Mouse (Mus musculus) hindbrain, embryonic 11.5 days (tissue): ENCODE measurements around the gene Slx4. TPM values are rescaled to one million over a fixed set of nuclear protein-coding genes. Genes with fewer than 3 reads are reported as not detected.

Experiments
- ATAC-seq: fragments of 200-750 bp; cut with Nextera tagmentation; 2 replicates; pipeline ENCODE4 v1.8.0; 2017; ENCODE audit warnings: mild to moderate bottlenecking, moderate TSS enrichment, moderate library complexity; ENCODE audit not compliant: low FRiP score
- DNase-seq: peaks from one replicate; pipeline ENCODE4 v3.0.0-alpha.2; 2015; ENCODE audit warnings: low spot score
- H3K27ac ChIP-seq: fragments of 300-500 bp; sonication (generic); 2 replicates; pipeline ENCODE4 v1.5.1; 2014; ENCODE audit warnings: mild to moderate bottlenecking, low read depth, low read length
- H3K27me3 ChIP-seq: fragments of 300-500 bp; sonication (generic); 2 replicates; pipeline ENCODE4 v1.6.1; 2014; ENCODE audit warnings: mild to moderate bottlenecking, low read length, moderate library complexity, mixed read lengths; ENCODE audit not compliant: control insufficient read depth, insufficient read depth
- H3K36me3 ChIP-seq: fragments of 300-500 bp; sonication (generic); 2 replicates; pipeline ENCODE4 v1.6.1; 2014; ENCODE audit warnings: mild to moderate bottlenecking, low read length, moderate library complexity, mixed read lengths; ENCODE audit not compliant: control insufficient read depth, insufficient read depth
- H3K4me1 ChIP-seq: fragments of 300-500 bp; sonication (generic); replicated peaks from 2 replicates; pipeline ENCODE4 v1.6.1; 2014; ENCODE audit warnings: low read length, mixed read lengths; ENCODE audit not compliant: control insufficient read depth, insufficient read depth
- H3K4me2 ChIP-seq: fragments of 300-500 bp; sonication (generic); replicated peaks from 2 replicates; pipeline ENCODE4 v1.6.1; 2014; ENCODE audit warnings: mild to moderate bottlenecking, low read depth, low read length
- H3K4me3 ChIP-seq: fragments of 300-500 bp; sonication (generic); 2 replicates; pipeline ENCODE4 v1.5.1; 2014; ENCODE audit warnings: low read depth, low read length
- H3K9ac ChIP-seq: fragments of 300-500 bp; sonication (generic); 2 replicates; pipeline ENCODE4 v1.6.1; 2014; ENCODE audit warnings: low read depth, low read length
- H3K9me3 ChIP-seq: fragments of 300-500 bp; sonication (generic); 2 replicates; pipeline ENCODE4 v1.6.1; 2016; ENCODE audit warnings: low read length; ENCODE audit not compliant: control insufficient read depth
- WGBS: fragments of 180-500 bp; shearing (Covaris S2); extraction: QIAGEN DNeasy Blood & Tissue Kit; methylation state at CpG from one replicate; pipeline ENCODE4 v1.1.7; 2014; 5-methylcytosine and 5-hydroxymethylcytosine counted together
- polyA plus RNA-seq: library from polyadenylated mRNA; unstranded; fragments of >200 nt; fragmentation: Nextera tagmentation; extraction: Ambion mirVana; gene quantifications from 2 replicates; pipeline ENCODE4 v1.2.1, GENCODE M21; 2014

Gene Slx4
- 22.0 and 28.2 TPM in 2 replicates for polyA plus RNA-seq

DNA sequence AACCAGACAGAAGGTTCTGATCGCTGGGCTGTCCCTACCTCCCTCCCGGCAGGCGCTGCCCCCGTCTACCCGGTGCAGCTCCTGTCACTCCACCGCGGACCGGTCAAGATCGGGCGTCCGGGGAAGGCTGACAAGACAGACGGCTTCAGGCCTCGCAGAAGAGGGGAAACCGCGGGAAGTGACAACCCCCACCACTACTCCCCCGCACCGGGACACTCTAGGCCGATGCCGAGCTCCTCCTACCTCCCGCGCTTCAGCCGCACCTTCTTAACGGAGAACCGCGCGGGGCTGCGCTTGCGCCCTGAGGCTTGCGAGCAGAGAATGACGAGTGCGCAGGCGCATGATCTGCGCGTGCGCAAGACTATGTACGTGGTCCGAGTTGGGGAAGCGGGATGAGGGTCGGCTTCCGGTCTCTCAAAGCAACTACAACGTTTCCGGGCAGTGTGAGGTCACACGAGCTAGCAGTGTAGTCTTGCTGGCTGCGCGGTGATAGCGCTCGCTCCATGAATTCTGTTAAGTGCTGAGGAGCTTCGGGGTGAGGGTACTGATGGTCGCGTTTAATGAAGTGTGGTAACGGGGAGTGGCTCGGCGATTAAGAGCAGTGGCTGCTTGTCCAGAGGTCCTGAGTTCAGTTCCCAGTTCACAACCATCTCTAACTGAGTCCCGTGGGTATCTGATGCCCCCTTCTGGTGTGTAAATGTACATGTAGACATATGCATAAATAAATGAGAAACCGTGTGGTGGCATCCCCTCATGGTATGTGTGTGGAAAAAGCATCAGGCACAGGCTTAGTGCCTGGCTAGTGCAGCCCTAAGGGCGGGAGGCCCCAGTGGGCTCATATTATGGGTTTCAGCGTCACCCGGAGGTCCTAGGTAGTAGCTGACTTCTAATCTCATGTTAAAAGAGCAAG lies at the start of gene Slx4:
TSS of gene Slx4 (minus strand) at position 282 of the 910 bp plus-strand sequence.
- peak within 1 kb of the TSS; percentile 72 for H3K4me2 ChIP-seq
- peak within 1 kb of the TSS; percentile 84 for H3K27ac ChIP-seq
- ATAC-seq = peak; percentile 98
- peaks cover 3% of the 10 kb centered on the region; the same call in 1 of the 2 replicates for H3K4me1 ChIP-seq
- peak within 1 kb of the TSS; percentile 86 for H3K4me3 ChIP-seq
- H3K27me3 ChIP-seq = no peaks in the 10 kb centered on the region
- H3K9me3 ChIP-seq = no peaks in the 10 kb centered on the region
- peak within 1 kb of the TSS; percentile 86 for H3K9ac ChIP-seq
- DNase-seq = peak; percentile 99
- WGBS = under 1% methylated on average over 58 of the region's 58 CpGs
- peaks cover 3% of the 10 kb centered on the region; the same call in 1 of the 2 replicates for H3K36me3 ChIP-seq

- Histone ChIP-seq H3K4me2 (no peak overlapping the region), H3K36me3 (peaks cover 10% of the 10 kb centered on the region), H3K27ac (no peak overlapping the region), H3K4me3 (no peak overlapping the region), H3K27me3 (no peaks in the 10 kb centered on the region), H3K9me3 (no peaks in the 10 kb centered on the region), H3K4me1 (no peaks in the 10 kb centered on the region), H3K9ac (no peak overlapping the region)
- ATAC-seq (no peak), DNase-seq (no peak)
- 96% methylated on average over 4 of the region's 4 CpGs for WGBS
Measured at GRCm38 (mm10) chr16:4052601-4053000, 49.0 kb upstream of the Slx4 start.

- H3K36me3 ChIP-seq = peaks cover 3% of the 10 kb centered on the region
Measured at GRCm38 (mm10) chr16:4045524-4045923, 42.0 kb upstream of the Slx4 start.

GRCm38 (mm10) chr16:4044093-4044492 lies 40.5 kb upstream of the Slx4 start:
- no peak overlapping the region for H3K4me3 ChIP-seq
- ATAC-seq (no peak), DNase-seq (no peak)
- H3K9ac ChIP-seq = no peak overlapping the region
- H3K4me1 ChIP-seq = no peaks in the 10 kb centered on the region
- H3K27ac ChIP-seq = no peak overlapping the region
- no peaks in the 10 kb centered on the region for H3K9me3 ChIP-seq
- peaks cover 7% of the 10 kb centered on the region for H3K36me3 ChIP-seq
- 100% methylated on average over 2 of the region's 2 CpGs for WGBS
- H3K4me2 ChIP-seq = no peak overlapping the region
- no peaks in the 10 kb centered on the region for H3K27me3 ChIP-seq

More at GRCm38 (mm10) chr16:4045524-4045923, 42.0 kb upstream of the Slx4 start:
- no peaks in the 10 kb centered on the region for H3K9me3 ChIP-seq
- no peaks in the 10 kb centered on the region for H3K4me1 ChIP-seq
- H3K4me2 ChIP-seq = no peak overlapping the region
- no peak overlapping the region for H3K27ac ChIP-seq
- ATAC-seq = no peak
- WGBS = 84% methylated on average over 4 of the region's 4 CpGs
- no peaks in the 10 kb centered on the region for H3K27me3 ChIP-seq
- H3K4me3 ChIP-seq = no peak overlapping the region
- DNase-seq = no peak
- no peak overlapping the region for H3K9ac ChIP-seq

DNA sequence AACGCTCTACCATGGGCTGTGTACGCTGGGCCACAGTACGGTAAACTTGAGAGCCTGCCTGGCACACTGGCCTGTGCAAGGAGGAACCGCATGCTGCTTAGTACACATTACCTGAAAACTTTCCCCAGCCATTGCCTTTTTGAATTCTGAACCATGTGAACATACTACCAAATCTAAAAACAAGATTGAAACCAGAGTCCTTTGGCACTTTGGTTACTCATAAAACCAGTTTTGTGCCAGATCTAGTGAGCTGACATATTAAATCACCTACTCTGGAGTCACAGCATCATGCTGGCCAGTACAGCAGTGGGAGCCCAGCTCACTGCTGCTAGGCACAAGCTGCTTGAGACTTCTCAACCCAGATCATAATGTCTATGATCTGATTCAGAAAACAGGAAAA lies 38.1 kb upstream of the Slx4 start:
- Histone ChIP-seq H3K9ac (no peak overlapping the region), H3K27me3 (no peaks in the 10 kb centered on the region), H3K4me3 (no peak overlapping the region), H3K36me3 (peaks cover 4% of the 10 kb centered on the region; the same call in 1 of the 2 replicates), H3K4me1 (no peaks in the 10 kb centered on the region), H3K4me2 (no peak overlapping the region), H3K9me3 (no peaks in the 10 kb centered on the region), H3K27ac (no peak overlapping the region)
- ATAC-seq (no peak), DNase-seq (no peak)
- 98% methylated on average over 4 of the region's 4 CpGs for WGBS

DNA sequence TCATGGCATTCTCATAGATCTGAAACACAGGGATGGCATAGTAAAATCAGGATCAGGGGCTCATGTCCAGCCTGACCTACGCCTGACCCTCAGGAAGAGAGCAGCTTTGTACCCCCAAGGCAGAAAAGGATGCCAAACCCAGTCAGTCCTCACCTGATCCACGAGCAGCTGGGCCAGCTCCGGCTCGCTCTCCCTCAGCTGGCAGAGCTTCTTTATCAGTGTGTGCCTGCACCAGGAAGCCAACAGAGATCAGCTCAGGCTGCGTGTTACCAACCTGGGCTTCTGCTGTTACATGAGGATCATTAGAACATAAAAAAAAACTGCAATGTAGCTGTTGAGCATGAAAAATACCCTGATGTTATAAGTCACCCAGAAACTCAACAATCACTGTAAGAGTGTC lies 36.6 kb upstream of the Slx4 start:
- H3K4me3 ChIP-seq = no peak overlapping the region
- peaks cover 4% of the 10 kb centered on the region; the same call in 1 of the 2 replicates for H3K36me3 ChIP-seq
- no peak for ATAC-seq
- no peaks in the 10 kb centered on the region for H3K4me1 ChIP-seq
- H3K27ac ChIP-seq = no peak overlapping the region
- no peak overlapping the region for H3K9ac ChIP-seq
- H3K27me3 ChIP-seq = no peaks in the 10 kb centered on the region
- no peaks in the 10 kb centered on the region for H3K9me3 ChIP-seq
- no peak overlapping the region for H3K4me2 ChIP-seq
- WGBS = 92% methylated on average over 5 of the region's 5 CpGs
- DNase-seq = no peak

GRCm38 (mm10) chr16:4037690-4038089 lies 34.1 kb upstream of the Slx4 start:
- no peak overlapping the region for H3K4me3 ChIP-seq
- H3K9ac ChIP-seq = no peak overlapping the region
- DNase-seq (no peak), ATAC-seq (no peak)
- no peak overlapping the region for H3K4me2 ChIP-seq
- H3K4me1 ChIP-seq = no peaks in the 10 kb centered on the region
- H3K27ac ChIP-seq = no peak overlapping the region
- peaks cover 4% of the 10 kb centered on the region; the same call in 1 of the 2 replicates for H3K36me3 ChIP-seq
- no peaks in the 10 kb centered on the region for H3K27me3 ChIP-seq
- H3K9me3 ChIP-seq = no peaks in the 10 kb centered on the region
- WGBS = 97% methylated on average over 7 of the region's 7 CpGs

DNA sequence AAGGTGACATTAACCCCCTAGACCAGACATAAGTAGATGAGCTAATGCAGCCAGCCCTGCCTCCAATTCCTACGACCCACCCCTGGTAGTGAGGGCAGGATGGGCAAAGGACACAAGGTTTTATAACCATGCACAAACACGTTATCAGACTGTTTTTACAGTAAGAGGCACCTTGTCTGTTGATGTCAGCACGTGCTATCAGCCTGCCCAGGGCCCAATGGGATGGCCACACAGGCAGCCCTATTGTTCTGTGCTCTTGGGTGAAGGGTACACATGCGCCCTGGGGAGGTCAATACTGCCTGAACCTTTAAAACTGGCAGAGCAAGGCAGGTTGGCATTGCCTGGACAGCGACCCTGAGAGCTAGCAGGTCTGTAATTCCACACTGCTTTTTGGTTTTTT lies 33.2 kb upstream of the Slx4 start, which contains the start of gene Dnase1:
TSS of gene Dnase1 (plus strand) at position 136 of the 400 bp plus-strand sequence.
- Histone ChIP-seq H3K9me3 (no peaks in the 10 kb centered on the region), H3K36me3 (peaks cover 4% of the 10 kb centered on the region; the same call in 1 of the 2 replicates), H3K27me3 (no peaks in the 10 kb centered on the region), H3K4me3 (no peak within 1 kb of the TSS), H3K27ac (no peak within 1 kb of the TSS), H3K4me2 (no peak within 1 kb of the TSS), H3K9ac (no peak within 1 kb of the TSS), H3K4me1 (no peaks in the 10 kb centered on the region)
- DNase-seq = no peak
- 93% methylated on average over 5 of the region's 5 CpGs for WGBS
- no peak for ATAC-seq
